Mouse (Mus musculus) kidney, postnatal 0 days (tissue): ENCODE results near the gene Trir. TPM values are rescaled to one million over a fixed set of nuclear protein-coding genes. Genes with fewer than 3 reads are reported as not detected.

Experiments
- ATAC-seq: fragments of 200-750 bp; cut with Nextera tagmentation; replicated peaks from 2 replicates; pipeline ENCODE4 v1.8.0; 2017; ENCODE audit warnings: low read depth, moderate number of reproducible peaks, moderate TSS enrichment, moderate library complexity; ENCODE audit not compliant: low FRiP score
- DNase-seq: peaks from one replicate; pipeline ENCODE4 v3.0.0-alpha.2; 2016; ENCODE audit warnings: low spot score
- H3K27ac ChIP-seq: fragments of 300-500 bp; sonication (generic); 2 replicates; pipeline ENCODE4 v1.5.1; 2014; ENCODE audit warnings: mild to moderate bottlenecking
- H3K27me3 ChIP-seq: fragments of 300-500 bp; sonication (generic); 2 replicates; pipeline ENCODE4 v1.6.1; 2014; ENCODE audit warnings: low read length, mixed read lengths; ENCODE audit not compliant: insufficient read depth
- H3K36me3 ChIP-seq: fragments of 300-500 bp; sonication (generic); 2 replicates; pipeline ENCODE4 v1.6.1; 2014; ENCODE audit warnings: low read length, mixed read lengths; ENCODE audit not compliant: insufficient read depth
- H3K4me1 ChIP-seq: fragments of 300-500 bp; sonication (generic); replicated peaks from 2 replicates; pipeline ENCODE4 v1.6.1; 2014; ENCODE audit warnings: antibody characterized with exemption, low read length, mixed read lengths; ENCODE audit not compliant: insufficient read depth
- H3K4me2 ChIP-seq: fragments of 300-500 bp; sonication (generic); 2 replicates; pipeline ENCODE4 v1.6.1; 2014; ENCODE audit warnings: mild to moderate bottlenecking, low read length, moderate library complexity, mixed read lengths
- H3K4me3 ChIP-seq: fragments of 300-500 bp; sonication (generic); replicated peaks from 2 replicates; pipeline ENCODE4 v1.5.1; 2014; ENCODE audit warnings: low read depth, low read length
- H3K9ac ChIP-seq: fragments of 300-500 bp; sonication (generic); 2 replicates; pipeline ENCODE4 v1.6.1; 2014; ENCODE audit warnings: low read depth, low read length
- H3K9me3 ChIP-seq: fragments of 300-500 bp; sonication (generic); replicated peaks from 2 replicates; pipeline ENCODE4 v1.6.1; 2016; ENCODE audit warnings: low read length, inconsistent platforms, mixed read lengths
- CTCF ChIP-seq: IDR thresholded peaks from 2 replicates; pipeline ENCODE4 v1.5.1; 2016; ENCODE audit warnings: antibody characterized with exemption, low read depth, mild to moderate bottlenecking, moderate library complexity
- WGBS: fragments of 180-500 bp; shearing (Covaris S2); extraction: QIAGEN DNeasy Blood & Tissue Kit; methylation state at CpG from one replicate; pipeline ENCODE4 v1.1.7; 2014; 5-methylcytosine and 5-hydroxymethylcytosine counted together
- polyA plus RNA-seq: library from polyadenylated mRNA; unstranded; fragments of >200 nt; fragmentation: Nextera tagmentation; extraction: Ambion mirVana; gene quantifications from 2 replicates; pipeline ENCODE4 v1.2.1, GENCODE M21; 2015

Trir gene
- polyA plus RNA-seq, 1 experiment from 2014 or later, result 131 TPM

GRCm38 (mm10) chr8:84990836-84991235 is 35.8 kb upstream of the Trir start:
- Histone ChIP-seq H3K9ac (peak overlapping the region; percentile 69), H3K27ac (peak overlapping the region; percentile 96), H3K9me3 (no peaks in the 10 kb centered on the region), H3K36me3 (0 out of 2 replicates have a peak, but pooled peaks cover 7% of the 10 kb centered on the region), H3K27me3 (no peaks in the 10 kb centered on the region), H3K4me1 (peaks cover 18% of the 10 kb centered on the region), H3K4me3 (peak overlapping the region; percentile 56), H3K4me2 (peak overlapping the region; percentile 83)
- ATAC-seq (peak; percentile 86), DNase-seq (peak; percentile 79)
- TF ChIP-seq CTCF, result no peak
- WGBS, result 2% methylated on average over 15 of the region's 15 CpGs

GRCm38 (mm10) chr8:84994375-84994774 is 32.2 kb upstream of the Trir start:
- Histone ChIP-seq H3K9me3 (no peaks in the 10 kb centered on the region), H3K27ac (no peak overlapping the region), H3K4me1 (peaks cover 9% of the 10 kb centered on the region; the same call in 1 of the 2 replicates), H3K36me3 (0 out of 2 replicates have a peak, but pooled peaks cover 10% of the 10 kb centered on the region), H3K27me3 (no peaks in the 10 kb centered on the region), H3K4me3 (no peak overlapping the region), H3K9ac (no peak overlapping the region), H3K4me2 (no peak overlapping the region)
- ATAC-seq (no peak), DNase-seq (no peak)
- 92% methylated on average over 9 of the region's 9 CpGs for WGBS
- no peak for TF ChIP-seq CTCF

DNA sequence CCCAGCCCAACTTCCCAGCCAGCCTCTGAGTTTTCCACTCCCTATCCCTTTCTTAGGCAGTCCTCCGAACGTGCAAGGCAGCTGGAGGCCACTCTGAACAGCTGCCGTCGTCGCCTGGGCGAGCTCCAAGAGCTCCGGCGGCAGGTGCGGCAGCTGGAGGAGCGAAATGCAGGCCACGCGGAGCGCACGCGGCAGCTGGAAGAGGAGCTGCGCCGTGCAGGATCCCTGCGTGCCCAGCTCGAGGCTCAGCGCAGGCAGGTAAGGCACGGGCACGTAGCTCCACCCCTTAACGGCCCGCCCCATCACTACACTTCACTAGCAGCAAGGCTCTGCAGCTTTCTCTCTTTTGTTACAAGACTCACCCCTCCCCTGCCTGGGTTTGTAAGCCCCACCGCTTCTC is 30.9 kb upstream of the Trir start:
- no peak overlapping the region for H3K4me3 ChIP-seq
- peaks cover 8% of the 10 kb centered on the region; the same call in 1 of the 2 replicates for H3K4me1 ChIP-seq
- ATAC-seq (no peak), DNase-seq (no peak)
- TF ChIP-seq CTCF, result no peak
- H3K36me3 ChIP-seq, result 0 out of 2 replicates have a peak, but pooled peaks cover 10% of the 10 kb centered on the region
- 24% methylated on average over 25 of the region's 25 CpGs for WGBS
- no peak overlapping the region for H3K4me2 ChIP-seq
- H3K27ac ChIP-seq, result no peak overlapping the region
- H3K9me3 ChIP-seq, result no peaks in the 10 kb centered on the region
- no peak overlapping the region for H3K9ac ChIP-seq
- no peaks in the 10 kb centered on the region for H3K27me3 ChIP-seq

DNA sequence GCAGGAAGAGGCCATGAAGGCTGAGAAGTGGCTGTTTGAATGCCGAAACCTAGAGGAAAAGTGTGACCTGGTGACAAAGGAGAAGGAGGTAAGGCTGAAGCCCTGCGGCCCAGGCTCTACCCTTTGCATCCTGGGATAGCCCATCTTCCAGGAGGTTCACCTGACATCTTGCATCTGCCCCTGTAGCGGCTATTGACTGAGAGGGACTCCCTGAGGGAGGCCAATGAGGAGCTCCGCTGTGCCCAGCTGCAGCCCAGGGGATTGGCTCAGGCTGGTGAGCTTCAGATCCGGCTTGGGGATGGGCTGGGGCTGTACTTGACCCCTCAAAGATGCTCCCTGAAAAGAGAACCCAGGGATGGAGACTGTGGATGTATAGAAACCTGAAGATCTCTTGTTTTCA is 29.6 kb upstream of the Trir start:
- no peak overlapping the region for H3K4me3 ChIP-seq
- H3K9me3 ChIP-seq, result no peaks in the 10 kb centered on the region
- no peak for TF ChIP-seq CTCF
- no peaks in the 10 kb centered on the region for H3K4me1 ChIP-seq
- H3K27me3 ChIP-seq, result no peaks in the 10 kb centered on the region
- H3K4me2 ChIP-seq, result no peak overlapping the region
- ATAC-seq (no peak), DNase-seq (no peak)
- 82% methylated on average over 5 of the region's 5 CpGs for WGBS
- no peak overlapping the region for H3K9ac ChIP-seq
- H3K36me3 ChIP-seq, result 0 out of 2 replicates have a peak, but pooled peaks cover 10% of the 10 kb centered on the region
- H3K27ac ChIP-seq, result no peak overlapping the region

DNA sequence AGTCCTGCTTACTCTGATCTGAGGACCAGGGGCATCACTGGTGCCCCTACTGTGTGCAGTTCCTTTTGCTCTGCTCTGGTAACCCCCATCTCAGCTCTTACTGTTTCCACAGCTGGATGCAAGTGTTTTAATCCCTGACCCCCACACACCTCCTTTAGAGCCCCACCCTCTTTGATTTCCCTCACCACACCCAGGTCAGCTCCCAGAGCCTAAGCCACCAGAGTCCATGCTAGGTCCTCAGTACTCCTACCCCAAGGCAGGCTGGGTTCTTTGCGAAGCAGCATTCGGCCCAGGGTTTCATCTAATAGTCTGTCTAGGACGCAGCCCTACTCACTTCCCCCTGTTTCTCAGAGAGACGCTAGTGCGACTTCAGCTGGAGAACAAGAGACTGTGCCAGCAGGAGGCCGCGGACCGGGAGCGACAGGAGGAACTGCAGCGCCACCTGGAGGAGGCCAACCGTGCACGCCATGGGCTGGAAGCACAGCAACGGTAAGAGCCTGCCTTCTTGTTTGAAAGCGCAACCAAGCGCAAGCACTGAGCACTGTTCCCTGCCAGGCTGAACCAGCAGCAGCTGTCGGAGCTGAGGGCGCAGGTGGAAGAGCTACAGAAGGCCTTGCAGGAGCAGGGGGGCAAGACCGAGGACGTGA is 28.9 kb upstream of the Trir start:
- TF ChIP-seq CTCF, result peak; percentile 90
- H3K27me3 ChIP-seq, result no peaks in the 10 kb centered on the region
- 0 out of 2 replicates have a peak, but pooled peaks cover 10% of the 10 kb centered on the region for H3K36me3 ChIP-seq
- no peak overlapping the region for H3K9ac ChIP-seq
- peak; percentile 55; the same call in 1 of the 2 replicates for ATAC-seq
- no peak overlapping the region for H3K4me3 ChIP-seq
- peak; percentile 94 for DNase-seq
- H3K9me3 ChIP-seq, result no peaks in the 10 kb centered on the region
- H3K27ac ChIP-seq, result no peak overlapping the region
- H3K4me1 ChIP-seq, result no peaks in the 10 kb centered on the region
- no peak overlapping the region for H3K4me2 ChIP-seq
- 9% methylated on average over 19 of the region's 19 CpGs for WGBS

GRCm38 (mm10) chr8:85007686-85008085 is 18.9 kb upstream of the Trir start:
- WGBS, result 18% methylated on average over 25 of the region's 25 CpGs
- H3K4me3 ChIP-seq, result no peak overlapping the region
- H3K9ac ChIP-seq, result no peak overlapping the region
- DNase-seq, result peak; percentile 10
- H3K27me3 ChIP-seq, result 0 out of 2 replicates have a peak, but pooled peaks cover 6% of the 10 kb centered on the region
- no peak overlapping the region for H3K4me2 ChIP-seq
- H3K27ac ChIP-seq, result no peak overlapping the region
- no peak for ATAC-seq
- no peaks in the 10 kb centered on the region for H3K9me3 ChIP-seq
- peak; percentile 55 for TF ChIP-seq CTCF
- no peaks in the 10 kb centered on the region for H3K4me1 ChIP-seq
- H3K36me3 ChIP-seq, result no peaks in the 10 kb centered on the region
